Mouse (Mus musculus): ENCODE data around the gene Zdhhc20. TPM values are rescaled to one million over a fixed set of nuclear protein-coding genes. Genes with fewer than 3 reads are reported as not detected.
A peak's percentile ranks its signal among the peaks of the same experiment; 100 is the strongest.

Gene Zdhhc20
- 68.6 and 71.2 TPM in 2 replicates for polyA plus RNA-seq (2015; fragmentation: Nextera tagmentation; extraction: Ambion mirVana)

DNA sequence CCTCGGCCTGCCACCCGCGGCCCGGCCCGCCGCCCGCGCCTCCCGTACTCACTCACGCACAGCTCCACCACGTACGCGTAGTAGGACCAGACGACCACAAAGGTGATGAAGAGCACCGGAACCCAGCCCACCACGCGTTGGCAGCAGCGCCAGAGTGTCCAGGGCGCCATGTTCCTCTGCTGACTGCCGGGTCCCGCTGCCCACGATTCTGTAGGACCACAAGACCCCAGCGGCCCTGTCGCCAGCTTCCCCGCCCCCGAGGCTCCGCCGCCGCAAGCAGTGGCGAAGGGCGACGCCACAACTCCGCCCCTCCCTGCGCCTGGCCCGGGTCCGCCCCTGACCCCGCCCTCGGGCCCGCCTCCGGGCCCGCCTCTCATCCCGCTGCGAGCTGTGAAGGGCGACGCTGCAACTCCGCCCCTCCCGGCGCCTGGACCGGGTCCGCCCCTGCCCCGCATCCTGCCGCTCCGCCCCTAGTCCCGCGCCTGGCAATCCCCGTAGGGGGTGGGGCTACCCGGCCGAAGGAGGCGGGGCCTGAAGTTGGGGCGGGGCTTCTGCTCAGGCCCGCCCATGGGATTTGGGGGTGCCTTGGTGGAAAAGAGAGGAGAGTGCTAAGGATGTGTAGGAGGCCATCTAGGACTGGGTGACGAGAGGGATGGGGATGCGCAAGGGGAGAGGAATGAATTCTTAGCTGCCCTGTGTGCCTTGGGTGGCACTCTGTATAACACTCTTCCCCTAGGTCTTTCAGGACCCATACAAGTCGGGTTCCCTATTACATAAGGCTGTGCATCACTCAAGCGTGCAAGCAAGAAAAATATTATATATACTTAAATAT lies at the start of gene Zdhhc20:
TSS of gene Zdhhc20 (minus strand) at position 266 of the 832 bp plus-strand sequence.
- H3K4me1 ChIP-seq (ENCODE audit: control insufficient read depth, insufficient read depth, low read length) = peaks cover 6% of the 10 kb centered on the region
- H3K27ac ChIP-seq (ENCODE audit: low read length) = peak within 1 kb of the TSS; percentile 89
- no peaks in the 10 kb centered on the region for H3K9me3 ChIP-seq (replicated peaks; ENCODE audit: control insufficient read depth, low read length)
- no peaks in the 10 kb centered on the region for H3K36me3 ChIP-seq (ENCODE audit: control insufficient read depth, insufficient read depth, low read length)
- ATAC-seq (ENCODE audit: insufficient read depth, low FRiP score) = peak; percentile 99
- peak within 1 kb of the TSS; percentile 83 for H3K4me2 ChIP-seq (ENCODE audit: low read depth, low read length)
- WGBS = 3% methylated on average over 64 of the region's 65 CpGs
- H3K9ac ChIP-seq (ENCODE audit: low read length) = peak within 1 kb of the TSS; percentile 97
- H3K4me3 ChIP-seq (replicated peaks; ENCODE audit: low read length) = peak within 1 kb of the TSS; percentile 91
- H3K27me3 ChIP-seq (ENCODE audit: control insufficient read depth, insufficient read depth, low read length) = no peaks in the 10 kb centered on the region

DNA sequence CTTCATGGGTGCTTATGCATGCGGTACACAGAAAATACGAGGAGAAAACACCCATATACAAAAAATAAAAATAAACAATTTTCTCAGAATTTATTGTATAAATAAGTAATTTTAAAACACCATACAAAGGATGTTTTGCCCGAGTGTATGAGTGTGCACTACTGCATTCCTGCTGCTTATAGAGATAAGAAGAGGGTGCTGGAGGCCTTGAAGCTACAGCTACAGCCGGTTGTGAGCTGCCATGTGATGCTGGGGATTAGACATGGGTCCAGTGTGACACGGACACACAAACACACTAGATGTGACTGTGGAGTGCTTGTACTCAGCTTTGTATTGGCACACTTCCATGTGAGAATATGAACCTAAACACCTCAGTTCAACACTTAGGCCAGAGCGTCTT lies 47.2 kb upstream of the Zdhhc20 start:
- WGBS = 78% methylated on average over 6 of the region's 6 CpGs
- ATAC-seq (ENCODE audit: insufficient read depth, low FRiP score) = no peak

DNA sequence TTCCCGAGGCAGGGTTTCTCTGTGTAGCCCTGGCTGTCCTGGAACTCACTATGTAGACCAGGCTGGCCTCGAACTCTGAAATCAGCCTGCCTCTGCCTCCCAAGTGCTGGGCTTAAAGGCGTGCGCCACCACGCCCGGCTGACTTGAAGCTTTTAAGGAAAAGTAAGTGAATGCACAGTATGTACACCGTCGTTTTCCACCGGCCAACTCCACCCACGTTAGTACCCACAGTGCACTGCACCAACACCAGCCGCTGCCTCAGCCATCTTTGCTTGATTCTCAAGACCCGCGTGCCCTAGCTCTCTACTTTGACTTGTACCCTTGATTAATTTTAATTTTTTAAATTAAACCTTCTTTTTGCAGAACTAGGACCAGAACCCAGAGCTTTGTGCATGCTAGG lies 44.6 kb upstream of the Zdhhc20 start:
- no peaks in the 10 kb centered on the region for H3K27me3 ChIP-seq (ENCODE audit: control insufficient read depth, insufficient read depth, low read length)
- H3K9ac ChIP-seq (ENCODE audit: low read length) = no peak overlapping the region
- ATAC-seq (ENCODE audit: insufficient read depth, low FRiP score) = no peak
- no peak overlapping the region for H3K27ac ChIP-seq (ENCODE audit: low read length)
- no peak overlapping the region for H3K4me3 ChIP-seq (replicated peaks; ENCODE audit: low read length)
- H3K36me3 ChIP-seq (ENCODE audit: control insufficient read depth, insufficient read depth, low read length) = no peaks in the 10 kb centered on the region
- H3K9me3 ChIP-seq (replicated peaks; ENCODE audit: control insufficient read depth, low read length) = no peaks in the 10 kb centered on the region
- WGBS = 94% methylated on average over 13 of the region's 13 CpGs
- no peaks in the 10 kb centered on the region for H3K4me1 ChIP-seq (ENCODE audit: control insufficient read depth, insufficient read depth, low read length)
- no peak overlapping the region for H3K4me2 ChIP-seq (ENCODE audit: low read depth, low read length)

More for the DNA sequence above, 47.2 kb upstream of the Zdhhc20 start:
- Histone ChIP-seq H3K9ac (ENCODE audit: low read length) (no peak overlapping the region), H3K27me3 (ENCODE audit: control insufficient read depth, insufficient read depth, low read length) (no peaks in the 10 kb centered on the region), H3K4me2 (ENCODE audit: low read depth, low read length) (no peak overlapping the region), H3K9me3 (replicated peaks; ENCODE audit: control insufficient read depth, low read length) (no peaks in the 10 kb centered on the region), H3K36me3 (ENCODE audit: control insufficient read depth, insufficient read depth, low read length) (0 out of 2 replicates have a peak, but pooled peaks cover 4% of the 10 kb centered on the region), H3K27ac (ENCODE audit: low read length) (no peak overlapping the region), H3K4me3 (replicated peaks; ENCODE audit: low read length) (no peak overlapping the region), H3K4me1 (ENCODE audit: control insufficient read depth, insufficient read depth, low read length) (no peaks in the 10 kb centered on the region)

- Histone ChIP-seq H3K36me3 (ENCODE audit: control insufficient read depth, insufficient read depth, low read length) (no peaks in the 10 kb centered on the region), H3K9me3 (replicated peaks; ENCODE audit: control insufficient read depth, low read length) (no peaks in the 10 kb centered on the region), H3K9ac (ENCODE audit: low read length) (no peak overlapping the region), H3K27me3 (ENCODE audit: control insufficient read depth, insufficient read depth, low read length) (no peaks in the 10 kb centered on the region), H3K4me1 (ENCODE audit: control insufficient read depth, insufficient read depth, low read length) (no peaks in the 10 kb centered on the region), H3K27ac (ENCODE audit: low read length) (no peak overlapping the region), H3K4me3 (replicated peaks; ENCODE audit: low read length) (no peak overlapping the region), H3K4me2 (ENCODE audit: low read depth, low read length) (no peak overlapping the region)
- no peak for ATAC-seq (ENCODE audit: insufficient read depth, low FRiP score)
- WGBS = 38% methylated on average over 7 of the region's 7 CpGs
Measured at GRCm38 (mm10) chr14:57933608-57934007, 43.5 kb upstream of the Zdhhc20 start.

DNA sequence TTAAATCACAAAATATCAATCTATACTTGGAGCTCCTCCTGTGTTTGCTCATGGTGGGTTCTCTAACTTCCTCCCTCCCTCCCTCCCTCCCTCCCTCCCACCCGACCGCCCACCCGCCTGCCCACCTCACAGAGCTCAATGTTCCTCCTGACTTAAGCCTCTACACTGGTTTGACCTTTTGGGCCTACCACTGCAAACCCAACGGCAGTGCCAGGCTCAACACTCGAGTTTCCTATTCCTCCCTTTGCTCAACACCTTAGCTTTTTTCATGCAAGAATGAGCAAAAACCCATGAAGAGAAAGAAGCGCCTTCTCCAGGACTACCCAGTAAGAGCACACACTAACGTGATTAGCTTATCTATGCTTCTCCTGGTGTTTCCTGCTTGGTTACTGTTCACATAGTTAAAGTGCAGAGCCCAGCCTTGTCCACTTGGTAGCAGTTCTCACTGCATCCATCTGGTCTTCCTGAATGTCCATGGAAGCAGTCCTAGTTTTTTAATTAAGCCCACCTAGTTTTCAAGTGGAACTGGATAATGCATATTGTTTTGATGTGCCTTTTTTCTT lies 42.9 kb upstream of the Zdhhc20 start:
- H3K4me2 ChIP-seq (ENCODE audit: low read depth, low read length) = no peak overlapping the region
- no peaks in the 10 kb centered on the region for H3K4me1 ChIP-seq (ENCODE audit: control insufficient read depth, insufficient read depth, low read length)
- WGBS = 55% methylated on average over 7 of the region's 7 CpGs
- no peaks in the 10 kb centered on the region for H3K36me3 ChIP-seq (ENCODE audit: control insufficient read depth, insufficient read depth, low read length)
- no peaks in the 10 kb centered on the region for H3K27me3 ChIP-seq (ENCODE audit: control insufficient read depth, insufficient read depth, low read length)
- H3K9me3 ChIP-seq (replicated peaks; ENCODE audit: control insufficient read depth, low read length) = no peaks in the 10 kb centered on the region
- H3K9ac ChIP-seq (ENCODE audit: low read length) = no peak overlapping the region
- H3K27ac ChIP-seq (ENCODE audit: low read length) = no peak overlapping the region
- H3K4me3 ChIP-seq (replicated peaks; ENCODE audit: low read length) = no peak overlapping the region
- no peak for ATAC-seq (ENCODE audit: insufficient read depth, low FRiP score)

DNA sequence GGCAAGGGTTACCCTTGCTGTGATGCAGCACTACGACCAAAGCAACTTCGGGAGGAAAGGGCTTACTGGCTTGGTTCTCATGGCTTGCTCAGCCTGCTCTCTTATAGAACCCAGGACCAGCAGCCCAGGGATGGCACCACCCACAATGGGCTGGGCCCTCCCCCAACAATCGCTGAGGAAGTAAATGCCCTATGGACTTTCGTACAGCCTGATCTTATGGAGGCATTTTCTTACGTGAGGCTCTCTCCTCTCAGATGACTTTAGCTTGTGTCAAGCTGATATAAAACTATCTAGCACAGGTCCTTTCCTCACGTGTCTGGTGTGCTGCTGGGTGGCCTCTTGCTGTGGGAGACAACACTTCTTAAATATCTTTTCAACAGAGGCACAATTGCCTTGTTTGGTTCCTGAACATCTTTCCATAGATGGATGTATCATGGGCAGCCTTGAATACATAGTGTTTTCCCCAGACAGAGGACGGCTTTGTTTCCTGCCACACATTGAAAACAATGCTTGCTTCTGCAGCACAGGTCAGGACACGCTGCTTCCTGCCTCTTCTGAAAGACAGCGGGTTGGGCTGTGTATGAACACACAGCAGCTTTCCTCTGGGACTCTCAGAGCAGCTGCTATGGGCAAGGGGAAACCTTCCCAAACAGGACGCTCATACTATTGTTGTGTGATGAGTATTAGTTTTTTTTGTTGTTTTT lies 31.5 kb upstream of the Zdhhc20 start:
- no peak overlapping the region for H3K4me2 ChIP-seq (ENCODE audit: low read depth, low read length)
- H3K36me3 ChIP-seq (ENCODE audit: control insufficient read depth, insufficient read depth, low read length) = peaks cover 13% of the 10 kb centered on the region
- no peak overlapping the region for H3K9ac ChIP-seq (ENCODE audit: low read length)
- no peaks in the 10 kb centered on the region for H3K4me1 ChIP-seq (ENCODE audit: control insufficient read depth, insufficient read depth, low read length)
- H3K27me3 ChIP-seq (ENCODE audit: control insufficient read depth, insufficient read depth, low read length) = no peaks in the 10 kb centered on the region
- no peak overlapping the region for H3K4me3 ChIP-seq (replicated peaks; ENCODE audit: low read length)
- ATAC-seq (ENCODE audit: insufficient read depth, low FRiP score) = peak; percentile 69
- H3K9me3 ChIP-seq (replicated peaks; ENCODE audit: control insufficient read depth, low read length) = no peaks in the 10 kb centered on the region
- WGBS = 53% methylated on average over 10 of the region's 10 CpGs
- peak overlapping the region; percentile 74 for H3K27ac ChIP-seq (ENCODE audit: low read length)

DNA sequence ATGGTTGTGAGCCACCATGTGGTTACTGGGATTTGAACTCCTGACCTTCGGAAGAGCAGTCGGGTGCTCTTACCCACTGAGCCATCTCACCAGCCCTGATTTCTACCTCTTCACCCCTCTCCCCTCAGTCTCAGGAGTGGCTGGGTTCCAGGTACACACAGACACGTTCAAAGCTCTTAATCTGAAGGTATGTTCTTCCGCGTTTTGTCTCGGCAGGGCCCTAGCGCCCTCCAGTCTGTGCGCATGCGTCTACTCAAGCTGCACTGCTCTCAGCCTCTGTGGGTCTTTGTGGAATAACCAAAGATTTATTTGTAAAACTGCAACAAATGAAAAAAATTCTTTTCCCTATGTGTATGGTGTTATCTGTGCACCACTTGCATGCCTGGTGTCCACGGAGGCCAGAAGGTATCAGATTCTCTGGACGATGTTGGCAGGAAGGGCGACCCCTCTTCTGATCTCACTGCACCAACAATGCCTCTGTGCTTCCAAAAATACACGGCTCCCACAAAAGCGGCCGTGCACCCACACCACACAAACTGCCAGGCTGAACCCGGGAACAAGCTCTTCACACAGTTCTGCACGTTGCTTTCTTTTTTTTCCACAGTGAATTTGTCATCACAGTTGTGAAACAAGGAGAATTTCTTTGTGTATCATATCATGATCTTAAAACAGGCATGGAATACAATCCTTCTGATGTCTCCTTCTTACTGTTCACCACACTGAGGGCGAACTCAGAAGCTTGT lies 30.7 kb upstream of the Zdhhc20 start:
- Histone ChIP-seq H3K9me3 (replicated peaks; ENCODE audit: control insufficient read depth, low read length) (no peaks in the 10 kb centered on the region), H3K9ac (ENCODE audit: low read length) (no peak overlapping the region), H3K4me3 (replicated peaks; ENCODE audit: low read length) (no peak overlapping the region), H3K27ac (ENCODE audit: low read length) (peak overlapping the region; percentile 74), H3K36me3 (ENCODE audit: control insufficient read depth, insufficient read depth, low read length) (peaks cover 13% of the 10 kb centered on the region), H3K4me2 (ENCODE audit: low read depth, low read length) (no peak overlapping the region), H3K4me1 (ENCODE audit: control insufficient read depth, insufficient read depth, low read length) (no peaks in the 10 kb centered on the region), H3K27me3 (ENCODE audit: control insufficient read depth, insufficient read depth, low read length) (no peaks in the 10 kb centered on the region)
- WGBS = 78% methylated on average over 18 of the region's 18 CpGs
- no peak for ATAC-seq (ENCODE audit: insufficient read depth, low FRiP score)

GRCm38 (mm10) chr14:57919148-57919875 lies 29.2 kb upstream of the Zdhhc20 start:
- WGBS = 88% methylated on average over 17 of the region's 17 CpGs
- Histone ChIP-seq H3K4me3 (replicated peaks; ENCODE audit: low read length) (no peak overlapping the region), H3K9ac (ENCODE audit: low read length) (no peak overlapping the region), H3K4me2 (ENCODE audit: low read depth, low read length) (no peak overlapping the region), H3K9me3 (replicated peaks; ENCODE audit: control insufficient read depth, low read length) (no peaks in the 10 kb centered on the region), H3K27ac (ENCODE audit: low read length) (no peak overlapping the region), H3K36me3 (ENCODE audit: control insufficient read depth, insufficient read depth, low read length) (peaks cover 13% of the 10 kb centered on the region), H3K27me3 (ENCODE audit: control insufficient read depth, insufficient read depth, low read length) (no peaks in the 10 kb centered on the region), H3K4me1 (ENCODE audit: control insufficient read depth, insufficient read depth, low read length) (no peaks in the 10 kb centered on the region)
- ATAC-seq (ENCODE audit: insufficient read depth, low FRiP score) = no peak

Data from stomach, embryonic 16.5 days (tissue).